Comparison of ENCODE assay signal across 14 mouse cellular contexts in the genomic region with DNA sequence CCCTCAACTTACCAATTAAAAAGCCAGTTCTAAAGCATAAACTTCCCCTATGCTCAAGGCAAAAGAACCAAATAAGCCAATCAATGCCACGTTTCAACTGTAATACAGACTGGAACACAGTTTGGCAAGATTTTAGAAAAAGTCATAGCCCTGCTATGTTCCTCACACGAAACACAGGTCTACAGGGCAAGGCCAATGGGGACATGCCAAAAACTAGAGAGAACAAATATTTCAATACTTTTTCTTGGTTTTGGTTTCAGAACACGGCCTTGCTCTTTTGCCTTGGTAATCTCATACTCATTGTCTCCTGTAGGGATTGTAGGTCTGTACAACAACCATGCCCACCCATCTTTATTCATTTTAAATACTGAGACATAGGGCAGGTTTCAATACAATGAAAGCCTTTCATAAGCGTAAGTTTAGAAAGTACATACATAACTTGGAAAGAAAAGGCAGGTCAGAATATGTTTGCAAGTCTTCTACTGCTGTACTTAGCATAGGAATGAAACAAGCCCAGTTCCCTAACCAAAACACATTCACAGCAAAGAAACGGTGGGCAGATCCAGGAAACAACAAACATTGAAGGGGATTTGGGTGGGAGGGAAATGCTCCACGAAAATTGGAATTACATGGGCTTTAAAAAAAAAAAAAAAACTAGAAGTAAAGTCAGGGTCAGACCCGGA.
A peak's percentile ranks its signal among the peaks of the same experiment; 100 is the strongest.
DNase-seq lines count a peak whose midpoint lies in the region; ATAC-seq lines count a peak whose summit lies in the region.
"Had no signal": no experiment of that assay in that cellular context is flagged by ENCODE, and none has a peak within 500 bp of the region (broad histone marks: within the 10 kb centered on the region; RNA-seq: fewer than 3 reads in every experiment).

No protein-coding gene starts in this region.

- no peaks in the 10 kb centered on the region for H3K27me3 ChIP-seq in hindbrain, embryonic 15.5 days
- no peaks in the 10 kb centered on the region for H3K27me3 ChIP-seq in hindbrain, embryonic 12.5 days
- no peaks in the 10 kb centered on the region for H3K27me3 ChIP-seq in neural tube, embryonic 11.5 days (ENCODE audit: control insufficient read depth, insufficient read depth, low read length)
- peaks cover 11% of the 10 kb centered on the region; the same call in 1 of the 2 replicates for H3K27me3 ChIP-seq in embryonic facial prominence, embryonic 13.5 days
- H3K27me3 ChIP-seq in limb, embryonic 15.5 days = no peaks in the 10 kb centered on the region
- no peaks in the 10 kb centered on the region for H3K27me3 ChIP-seq in kidney, embryonic 14.5 days (ENCODE audit: control insufficient read depth, insufficient read depth, low read length)
- H3K27me3 ChIP-seq: lung, embryonic 15.5 days had no signal

- WGBS in hindbrain, embryonic 15.5 days = 53% methylated on average over 7 of the region's 7 CpGs
- 48% methylated on average over 7 of the region's 7 CpGs for WGBS in hindbrain, embryonic 12.5 days
- WGBS in neural tube, embryonic 11.5 days = 46% methylated on average over 7 of the region's 7 CpGs
- WGBS in embryonic facial prominence, embryonic 13.5 days = 32% methylated on average over 7 of the region's 7 CpGs
- WGBS in limb, embryonic 15.5 days = 34% methylated on average over 7 of the region's 7 CpGs
- 60% methylated on average over 7 of the region's 7 CpGs for WGBS in kidney, embryonic 14.5 days

- H3K4me2 ChIP-seq in hindbrain, embryonic 15.5 days = no peak overlapping the region
- H3K4me2 ChIP-seq in hindbrain, embryonic 12.5 days (replicated peaks) = no peak overlapping the region
- H3K4me2 ChIP-seq in neural tube, embryonic 11.5 days (ENCODE audit: low read depth) = no peak overlapping the region
- no peak overlapping the region for H3K4me2 ChIP-seq in embryonic facial prominence, embryonic 13.5 days
- H3K4me2 ChIP-seq in limb, embryonic 15.5 days = no peak overlapping the region
- H3K4me2 ChIP-seq in kidney, embryonic 14.5 days (replicated peaks; ENCODE audit: low read depth, low read length) = no peak overlapping the region
- H3K4me2 ChIP-seq: liver, embryonic 11.5 days; lung, embryonic 15.5 days had no signal

- 0 out of 2 replicates have a peak overlapping the region, but pooled peaks have one; percentile 7 for H3K27ac ChIP-seq in hindbrain, embryonic 15.5 days (replicated peaks)
- no peak overlapping the region for H3K27ac ChIP-seq in hindbrain, embryonic 12.5 days
- H3K27ac ChIP-seq in neural tube, embryonic 11.5 days (ENCODE audit: low read depth, low read length) = peak overlapping the region; percentile 78; the same call in 1 of the 2 replicates
- peak overlapping the region; percentile 57 for H3K27ac ChIP-seq in embryonic facial prominence, embryonic 13.5 days
- H3K27ac ChIP-seq in limb, embryonic 15.5 days = 0 out of 2 replicates have a peak overlapping the region, but pooled peaks have one; percentile 39
- no peak overlapping the region for H3K27ac ChIP-seq in kidney, embryonic 14.5 days (ENCODE audit: low read depth, low read length)
- H3K27ac ChIP-seq: left cerebral cortex, adult 2 months; lung, embryonic 15.5 days had no signal

- no peak overlapping the region for H3K9ac ChIP-seq in hindbrain, embryonic 15.5 days
- no peak overlapping the region for H3K9ac ChIP-seq in hindbrain, embryonic 12.5 days
- no peak overlapping the region for H3K9ac ChIP-seq in neural tube, embryonic 11.5 days (ENCODE audit: low read length)
- no peak overlapping the region for H3K9ac ChIP-seq in embryonic facial prominence, embryonic 13.5 days
- H3K9ac ChIP-seq in limb, embryonic 15.5 days = no peak overlapping the region
- no peak overlapping the region for H3K9ac ChIP-seq in kidney, embryonic 14.5 days (ENCODE audit: low read depth, low read length)
- H3K9ac ChIP-seq: lung, embryonic 15.5 days had no signal

- H3K4me3 ChIP-seq in hindbrain, embryonic 15.5 days = no peak overlapping the region
- H3K4me3 ChIP-seq in hindbrain, embryonic 12.5 days = no peak overlapping the region
- H3K4me3 ChIP-seq in neural tube, embryonic 11.5 days (ENCODE audit: low read depth, low read length) = no peak overlapping the region
- no peak overlapping the region for H3K4me3 ChIP-seq in embryonic facial prominence, embryonic 13.5 days
- H3K4me3 ChIP-seq in limb, embryonic 15.5 days = no peak overlapping the region
- H3K4me3 ChIP-seq in kidney, embryonic 14.5 days (ENCODE audit: low read length) = no peak overlapping the region
- H3K4me3 ChIP-seq: left cerebral cortex, adult 2 months; lung, embryonic 15.5 days had no signal

- DNase-seq in neural tube, embryonic 11.5 days (ENCODE audit: low spot score) = no peak
- DNase-seq in neural tube, embryonic 10.5 days (ENCODE audit: extremely low spot score, low spot score) = no peak
- DNase-seq: cerebellum, adult 8-10 months; kidney, adult 9 months; right cerebral cortex, postnatal 4 days had no signal

- H3K36me3 ChIP-seq in hindbrain, embryonic 15.5 days = peaks cover 63% of the 10 kb centered on the region
- H3K36me3 ChIP-seq in hindbrain, embryonic 12.5 days = peaks cover 55% of the 10 kb centered on the region
- H3K36me3 ChIP-seq in neural tube, embryonic 11.5 days (ENCODE audit: control insufficient read depth, insufficient read depth, low read length) = peaks cover 7% of the 10 kb centered on the region
- peaks cover 55% of the 10 kb centered on the region for H3K36me3 ChIP-seq in embryonic facial prominence, embryonic 13.5 days
- H3K36me3 ChIP-seq in limb, embryonic 15.5 days = peaks cover 60% of the 10 kb centered on the region
- peaks cover 60% of the 10 kb centered on the region for H3K36me3 ChIP-seq in kidney, embryonic 14.5 days (ENCODE audit: control insufficient read depth, insufficient read depth, low read length)

- H3K9me3 ChIP-seq in hindbrain, embryonic 15.5 days = no peaks in the 10 kb centered on the region
- no peaks in the 10 kb centered on the region for H3K9me3 ChIP-seq in hindbrain, embryonic 12.5 days (replicated peaks)
- H3K9me3 ChIP-seq in neural tube, embryonic 11.5 days (ENCODE audit: control insufficient read depth, low read length) = no peaks in the 10 kb centered on the region
- H3K9me3 ChIP-seq in embryonic facial prominence, embryonic 13.5 days = no peaks in the 10 kb centered on the region
- H3K9me3 ChIP-seq in limb, embryonic 15.5 days = no peaks in the 10 kb centered on the region
- H3K9me3 ChIP-seq in kidney, embryonic 14.5 days (ENCODE audit: control insufficient read depth, low read length) = no peaks in the 10 kb centered on the region
- H3K9me3 ChIP-seq: lung, embryonic 15.5 days had no signal

- no peak for ATAC-seq in hindbrain, embryonic 15.5 days (ENCODE audit: low FRiP score, low read depth)
- ATAC-seq in hindbrain, embryonic 12.5 days (ENCODE audit: low FRiP score) = no peak
- no peak for ATAC-seq in neural tube, embryonic 11.5 days (ENCODE audit: insufficient read depth, low FRiP score, low TSS enrichment)
- no peak for ATAC-seq in embryonic facial prominence, embryonic 13.5 days (ENCODE audit: insufficient number of reproducible peaks, insufficient read depth, low FRiP score, low TSS enrichment, low read depth)
- no peak for ATAC-seq in limb, embryonic 15.5 days (ENCODE audit: insufficient number of reproducible peaks, low FRiP score, low TSS enrichment, low read depth)
- ATAC-seq in erythroblast, adult 5-6 weeks (replicated peaks; ENCODE audit: low FRiP score, poor library complexity, severe bottlenecking) = no peak
- no peak for ATAC-seq in kidney, embryonic 14.5 days (ENCODE audit: low FRiP score, low TSS enrichment)

- no peaks in the 10 kb centered on the region for H3K4me1 ChIP-seq in hindbrain, embryonic 15.5 days (replicated peaks)
- peaks cover 13% of the 10 kb centered on the region; the same call in 1 of the 2 replicates for H3K4me1 ChIP-seq in hindbrain, embryonic 12.5 days
- H3K4me1 ChIP-seq in neural tube, embryonic 11.5 days (ENCODE audit: control insufficient read depth, insufficient read depth, low read length) = peaks cover 6% of the 10 kb centered on the region
- H3K4me1 ChIP-seq in embryonic facial prominence, embryonic 13.5 days = peaks cover 18% of the 10 kb centered on the region
- H3K4me1 ChIP-seq in limb, embryonic 15.5 days = 0 out of 2 replicates have a peak, but pooled peaks cover 4% of the 10 kb centered on the region
- no peaks in the 10 kb centered on the region for H3K4me1 ChIP-seq in kidney, embryonic 14.5 days (ENCODE audit: control insufficient read depth, insufficient read depth, low read length)
- H3K4me1 ChIP-seq: lung, embryonic 15.5 days had no signal

Comparison
In these comparisons a context has a peak if more than half of its experiments do, and no peak if none do; other contexts are left out.
1. H3K27ac ChIP-seq: peak in hindbrain, embryonic 15.5 days (single experiment), neural tube, embryonic 11.5 days (single experiment), embryonic facial prominence, embryonic 13.5 days (single experiment) and limb, embryonic 15.5 days (single experiment); none in hindbrain, embryonic 12.5 days (single experiment) and kidney, embryonic 14.5 days (single experiment).